Mouse (Mus musculus) liver, adult 2 months (tissue): ENCODE data around the gene Zmynd19.

Experiments used
- CTCF ChIP-seq: fragments of 200-500 bp; IDR thresholded peaks from 2 replicates; pipeline ENCODE4 v1.5.1; 2011; ENCODE audit warnings: low read depth, low read length, control low read depth
- POLR2A ChIP-seq: fragments of 200-500 bp; IDR thresholded peaks from 2 replicates; pipeline ENCODE4 v1.6.1; 2011; ENCODE audit warnings: low read length, control low read depth; ENCODE audit not compliant: insufficient read depth; ENCODE audit errors: extremely low read depth

GRCm38 (mm10) chr2:24926965-24927358 is 22.6 kb upstream of the Zmynd19 start:
- TF ChIP-seq CTCF (no peak), POLR2A (no peak)
